Mouse (Mus musculus) hindbrain, embryonic 15.5 days (tissue): ENCODE results near the gene St3gal3. TPM values are rescaled to one million over a fixed set of nuclear protein-coding genes. Genes with fewer than 3 reads are reported as not detected.

Experiments
- ATAC-seq: fragments of 200-750 bp; cut with Nextera tagmentation; 2 replicates; pipeline ENCODE4 v1.8.0; 2017; ENCODE audit warnings: low read depth, moderate number of reproducible peaks, moderate TSS enrichment; ENCODE audit not compliant: low FRiP score
- H3K27ac ChIP-seq: fragments of 300-500 bp; sonication (generic); replicated peaks from 2 replicates; pipeline ENCODE4 v1.5.1; 2015; ENCODE audit warnings: mild to moderate bottlenecking, inconsistent platforms
- H3K27me3 ChIP-seq: fragments of 300-500 bp; sonication (generic); 2 replicates; pipeline ENCODE4 v1.6.1; 2015; ENCODE audit warnings: control low read depth, inconsistent platforms
- H3K36me3 ChIP-seq: fragments of 300-500 bp; sonication (generic); 2 replicates; pipeline ENCODE4 v1.6.1; 2015; ENCODE audit warnings: control low read depth, inconsistent platforms
- H3K4me1 ChIP-seq: fragments of 300-500 bp; sonication (generic); replicated peaks from 2 replicates; pipeline ENCODE4 v1.6.1; 2015; ENCODE audit warnings: control low read depth, inconsistent platforms
- H3K4me2 ChIP-seq: fragments of 300-500 bp; sonication (generic); 2 replicates; pipeline ENCODE4 v1.6.1; 2015; ENCODE audit warnings: moderate library complexity, mild to moderate bottlenecking, inconsistent platforms
- H3K4me3 ChIP-seq: fragments of 300-500 bp; sonication (generic); 2 replicates; pipeline ENCODE4 v1.5.1; 2015; ENCODE audit warnings: mild to moderate bottlenecking, inconsistent platforms
- H3K9ac ChIP-seq: fragments of 300-500 bp; sonication (generic); 2 replicates; pipeline ENCODE4 v1.6.1; 2015; ENCODE audit warnings: inconsistent platforms
- H3K9me3 ChIP-seq: fragments of 300-500 bp; sonication (generic); 2 replicates; pipeline ENCODE4 v1.6.1; 2016; ENCODE audit warnings: control low read depth, inconsistent platforms
- WGBS: fragments of 180-500 bp; shearing (Covaris S2); methylation state at CpG from one replicate; pipeline ENCODE4 v1.1.7; 2015; 5-methylcytosine and 5-hydroxymethylcytosine counted together
- polyA plus RNA-seq: library from polyadenylated mRNA; unstranded; fragments of >200 nt; fragmentation: Nextera tagmentation; extraction: Ambion mirVana; gene quantifications from 2 replicates; pipeline ENCODE4 v1.2.1, GENCODE M21; 2015

The St3gal3 gene
- polyA plus RNA-seq, 1 experiment from 2014 or later: 15.0 TPM

DNA sequence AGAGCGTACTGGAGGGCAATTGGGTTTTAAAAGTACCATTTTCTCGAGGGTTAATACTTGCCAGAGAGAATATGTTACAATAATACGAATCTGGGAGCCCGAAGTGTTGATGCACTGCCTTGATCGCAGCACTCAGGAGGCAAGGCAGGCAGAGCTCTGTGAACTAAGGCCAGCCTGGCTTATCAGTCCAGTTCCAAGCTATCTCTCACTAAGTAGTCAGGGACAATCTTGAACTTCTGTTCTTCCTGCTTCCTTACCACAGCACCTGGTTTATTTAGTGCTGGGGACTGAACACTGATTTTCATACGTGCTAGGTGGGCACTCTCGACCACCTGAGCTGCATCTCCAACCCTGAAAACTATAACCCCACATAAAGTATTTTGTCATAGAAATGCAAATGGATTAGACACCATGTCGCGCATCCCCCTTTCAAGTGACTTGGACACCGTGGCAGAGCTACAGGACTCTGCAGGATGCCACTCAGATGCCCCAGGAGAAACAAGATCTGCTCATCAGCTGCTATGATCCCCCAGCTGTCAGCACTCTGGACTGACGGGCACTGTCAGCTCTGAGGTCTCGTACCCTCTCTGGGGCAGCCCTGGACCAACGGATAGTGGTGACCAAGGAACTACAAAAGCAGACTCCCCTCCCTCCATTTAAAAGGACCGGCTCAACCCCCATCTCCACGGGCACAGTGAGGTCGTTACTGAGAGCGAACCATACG lies 52.9 kb downstream of the St3gal3 start:
- ATAC-seq: no peak
- H3K4me3 ChIP-seq: no peak overlapping the region
- H3K36me3 ChIP-seq: no peaks in the 10 kb centered on the region
- H3K27me3 ChIP-seq: no peaks in the 10 kb centered on the region
- H3K4me2 ChIP-seq: no peak overlapping the region
- no peaks in the 10 kb centered on the region for H3K9me3 ChIP-seq
- no peak overlapping the region for H3K9ac ChIP-seq
- 83% methylated on average over 18 of the region's 18 CpGs for WGBS
- H3K4me1 ChIP-seq: peaks cover 4% of the 10 kb centered on the region
- H3K27ac ChIP-seq: no peak overlapping the region

DNA sequence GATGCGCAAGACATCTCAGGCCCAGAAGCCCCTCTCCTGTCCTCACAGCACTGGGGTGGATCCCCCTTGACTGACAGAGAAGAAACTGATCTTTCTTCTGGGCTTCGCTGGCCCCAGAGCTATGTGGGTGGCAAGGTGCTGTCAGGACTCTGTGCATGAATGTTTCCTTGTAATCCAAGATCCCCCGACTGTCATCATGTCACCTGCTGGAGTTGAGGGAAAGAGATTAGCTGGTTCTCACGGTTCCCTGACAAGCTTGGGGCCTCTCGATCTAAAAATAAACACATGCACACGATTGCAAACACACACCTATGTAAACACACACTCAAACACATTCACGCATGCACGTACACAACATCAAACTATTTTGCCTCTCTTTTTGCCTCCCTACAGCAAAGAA lies 54.2 kb downstream of the St3gal3 start:
- no peaks in the 10 kb centered on the region for H3K9me3 ChIP-seq
- H3K36me3 ChIP-seq: no peaks in the 10 kb centered on the region
- H3K27ac ChIP-seq: no peak overlapping the region
- H3K4me2 ChIP-seq: no peak overlapping the region
- H3K4me3 ChIP-seq: no peak overlapping the region
- ATAC-seq: no peak
- peaks cover 4% of the 10 kb centered on the region for H3K4me1 ChIP-seq
- no peaks in the 10 kb centered on the region for H3K27me3 ChIP-seq
- 86% methylated on average over 8 of the region's 8 CpGs for WGBS
- H3K9ac ChIP-seq: no peak overlapping the region

DNA sequence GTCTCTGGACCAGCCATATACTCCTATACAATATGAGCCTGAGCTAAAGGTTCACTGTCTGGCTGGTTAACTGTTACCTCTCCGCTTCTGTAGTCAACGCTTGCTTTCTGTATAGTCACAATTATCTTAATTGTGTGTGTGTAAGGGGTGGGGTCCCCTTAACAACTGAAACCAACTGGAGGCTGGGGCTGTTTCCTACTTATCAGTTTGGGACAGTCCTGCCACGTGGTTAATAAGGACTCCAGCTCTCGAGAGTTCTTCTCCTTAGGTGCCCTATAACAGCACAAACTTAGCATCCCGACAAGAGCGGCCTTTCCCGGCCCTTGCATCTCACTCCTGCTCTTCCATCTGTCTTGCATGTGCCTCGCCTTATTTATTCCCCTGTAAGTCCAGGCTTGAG lies 55.5 kb downstream of the St3gal3 start:
- Histone ChIP-seq H3K27me3 (no peaks in the 10 kb centered on the region), H3K27ac (no peak overlapping the region), H3K4me1 (peaks cover 4% of the 10 kb centered on the region), H3K4me3 (no peak overlapping the region), H3K4me2 (no peak overlapping the region), H3K9me3 (no peaks in the 10 kb centered on the region), H3K9ac (no peak overlapping the region), H3K36me3 (no peaks in the 10 kb centered on the region)
- ATAC-seq: no peak
- 87% methylated on average over 8 of the region's 8 CpGs for WGBS

DNA sequence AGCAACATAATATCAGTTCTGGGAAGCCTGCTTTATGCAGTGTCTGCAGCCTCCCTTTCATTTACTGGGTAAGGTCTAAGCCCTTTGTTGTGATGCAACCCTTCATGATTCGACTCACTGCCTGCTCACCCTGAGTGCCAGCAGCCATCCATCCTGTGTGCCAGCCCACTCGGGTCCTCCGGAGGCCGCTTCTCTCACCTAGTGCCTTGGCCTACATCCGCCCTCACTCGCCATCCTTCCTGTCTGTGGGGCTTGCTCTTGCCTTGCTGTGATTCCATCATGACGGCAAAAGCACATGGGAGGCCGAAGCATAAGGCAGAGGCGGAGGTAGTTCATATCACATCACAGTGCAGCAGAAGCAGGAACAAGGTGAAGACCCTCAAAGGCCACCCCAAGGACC lies 56.1 kb downstream of the St3gal3 start:
- no peak overlapping the region for H3K4me3 ChIP-seq
- H3K36me3 ChIP-seq: no peaks in the 10 kb centered on the region
- WGBS: 81% methylated on average over 9 of the region's 9 CpGs
- H3K4me2 ChIP-seq: no peak overlapping the region
- no peak for ATAC-seq
- no peaks in the 10 kb centered on the region for H3K27me3 ChIP-seq
- no peaks in the 10 kb centered on the region for H3K9me3 ChIP-seq
- peaks cover 4% of the 10 kb centered on the region for H3K4me1 ChIP-seq
- H3K27ac ChIP-seq: no peak overlapping the region
- no peak overlapping the region for H3K9ac ChIP-seq

DNA sequence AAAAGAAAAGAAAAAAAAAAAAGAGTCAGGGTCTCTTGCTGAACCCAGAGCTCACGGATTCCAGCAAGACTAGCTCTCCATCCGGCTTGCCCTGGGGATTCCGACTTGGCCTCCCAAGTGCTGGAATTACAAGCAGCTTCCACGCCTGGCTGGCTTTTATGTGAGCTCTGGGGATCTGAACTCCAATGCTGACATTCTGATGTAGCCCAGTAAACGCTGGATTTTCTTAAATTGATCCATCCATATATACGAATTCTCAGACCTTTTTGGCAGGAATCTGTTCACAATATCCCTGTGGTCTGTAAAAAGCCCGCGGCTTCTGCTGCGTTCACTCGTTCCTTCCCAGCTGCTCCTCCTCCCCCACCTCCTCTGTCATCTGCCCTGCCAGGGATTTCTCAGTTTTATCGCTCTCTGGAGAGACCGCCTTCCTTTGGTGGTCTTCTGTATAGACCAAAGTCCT lies 57.4 kb downstream of the St3gal3 start:
- no peak for ATAC-seq

DNA sequence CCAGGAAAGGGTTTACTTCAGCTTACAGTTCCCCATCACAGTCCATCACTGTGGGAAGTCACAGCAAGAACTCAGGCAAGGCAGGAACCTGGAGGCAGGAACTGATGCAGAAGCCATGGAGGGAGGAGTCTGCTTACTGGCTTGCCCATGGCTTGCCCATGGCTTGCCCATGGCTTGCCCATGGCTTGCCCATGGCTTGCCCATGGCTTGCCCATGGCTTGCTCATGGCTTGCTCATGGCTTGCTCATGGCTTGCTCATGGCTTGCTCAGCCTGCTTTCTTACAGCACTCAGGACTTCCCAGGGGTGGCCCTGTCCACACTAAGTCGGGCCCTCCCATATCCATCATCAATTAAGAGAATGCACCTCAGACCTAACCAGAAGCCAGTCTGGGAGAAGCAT lies 58.1 kb downstream of the St3gal3 start:
- 93% methylated on average over 1 of the region's 1 CpGs for WGBS

More for the DNA sequence above, 57.4 kb downstream of the St3gal3 start:
- Histone ChIP-seq H3K4me3 (no peak overlapping the region), H3K9ac (no peak overlapping the region), H3K9me3 (no peaks in the 10 kb centered on the region), H3K4me1 (no peaks in the 10 kb centered on the region), H3K27me3 (no peaks in the 10 kb centered on the region), H3K4me2 (no peak overlapping the region), H3K36me3 (no peaks in the 10 kb centered on the region), H3K27ac (no peak overlapping the region)
- WGBS: 50% methylated on average over 12 of the region's 12 CpGs

DNA sequence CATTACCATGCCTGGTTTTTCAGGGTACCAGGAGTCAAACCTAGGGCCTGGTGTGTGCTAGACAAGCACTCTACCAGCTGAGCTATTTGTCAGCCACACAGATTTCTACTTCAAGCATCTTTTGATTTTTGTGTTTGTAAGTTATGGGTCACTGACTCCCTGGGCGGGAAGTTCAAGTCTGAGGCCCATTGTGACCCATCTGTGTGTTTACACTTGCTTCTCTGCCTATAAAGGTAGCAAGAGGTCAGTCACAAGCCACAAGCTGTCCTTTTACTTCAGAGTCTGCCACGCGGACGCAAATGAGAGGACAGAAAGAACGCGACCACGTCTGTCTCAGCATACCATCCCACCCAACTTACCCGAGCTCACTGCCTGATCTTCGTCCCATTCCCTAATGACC lies 59.4 kb downstream of the St3gal3 start:
- 71% methylated on average over 9 of the region's 9 CpGs for WGBS
- Histone ChIP-seq H3K9ac (no peak overlapping the region), H3K27me3 (no peaks in the 10 kb centered on the region), H3K36me3 (no peaks in the 10 kb centered on the region), H3K4me1 (no peaks in the 10 kb centered on the region), H3K4me2 (no peak overlapping the region), H3K9me3 (no peaks in the 10 kb centered on the region), H3K27ac (no peak overlapping the region), H3K4me3 (no peak overlapping the region)
- ATAC-seq: no peak

More for the DNA sequence above, 58.1 kb downstream of the St3gal3 start:
- no peaks in the 10 kb centered on the region for H3K4me1 ChIP-seq
- no peaks in the 10 kb centered on the region for H3K36me3 ChIP-seq
- no peak for ATAC-seq
- H3K9ac ChIP-seq: no peak overlapping the region
- no peak overlapping the region for H3K4me2 ChIP-seq
- H3K27me3 ChIP-seq: no peaks in the 10 kb centered on the region
- no peak overlapping the region for H3K27ac ChIP-seq
- H3K4me3 ChIP-seq: no peak overlapping the region
- no peaks in the 10 kb centered on the region for H3K9me3 ChIP-seq

DNA sequence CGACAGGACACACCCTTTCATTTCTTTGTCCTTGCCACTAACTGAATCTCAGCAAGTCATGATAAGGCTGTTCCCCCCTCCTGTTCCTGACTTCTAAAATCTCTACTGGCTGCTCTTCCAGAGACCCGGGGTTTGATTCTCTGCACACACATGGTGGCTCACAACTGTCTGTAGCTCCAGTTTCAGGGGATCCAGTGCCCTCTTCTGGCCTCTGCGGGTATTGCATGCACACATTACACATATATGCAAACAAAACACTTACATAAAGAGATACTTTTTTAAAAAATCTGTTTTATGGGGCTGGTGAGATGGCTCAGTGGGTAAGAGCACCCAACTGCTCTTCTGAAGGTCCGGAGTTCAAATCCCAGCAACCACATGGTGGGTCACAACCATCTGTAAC lies 60.5 kb downstream of the St3gal3 start:
- Histone ChIP-seq H3K4me3 (no peak overlapping the region), H3K27me3 (no peaks in the 10 kb centered on the region), H3K4me1 (no peaks in the 10 kb centered on the region), H3K36me3 (no peaks in the 10 kb centered on the region), H3K9ac (no peak overlapping the region), H3K9me3 (no peaks in the 10 kb centered on the region), H3K4me2 (no peak overlapping the region), H3K27ac (no peak overlapping the region)
- ATAC-seq: no peak
- WGBS: 98% methylated on average over 4 of the region's 4 CpGs

DNA sequence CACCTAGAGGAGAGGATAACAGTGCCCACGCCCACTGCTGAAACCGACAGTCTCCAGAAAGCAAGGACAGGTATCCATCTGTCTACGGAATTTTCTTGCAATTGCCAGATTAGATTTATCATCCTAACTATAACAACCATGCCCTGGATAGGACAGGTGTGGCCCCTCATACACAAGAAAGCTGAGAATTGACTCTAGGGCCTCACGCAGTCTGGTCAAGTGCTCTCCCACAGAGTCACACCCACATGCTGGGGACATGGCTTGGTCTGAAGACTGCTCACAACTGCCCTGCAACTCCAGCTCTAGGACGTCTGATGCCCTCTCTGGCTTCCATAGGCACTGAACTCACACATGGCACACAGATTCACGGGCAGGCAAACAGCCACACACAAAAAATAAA lies 61.6 kb downstream of the St3gal3 start:
- no peaks in the 10 kb centered on the region for H3K4me1 ChIP-seq
- H3K27ac ChIP-seq: no peak overlapping the region
- H3K4me3 ChIP-seq: no peak overlapping the region
- ATAC-seq: no peak
- no peaks in the 10 kb centered on the region for H3K27me3 ChIP-seq
- H3K4me2 ChIP-seq: no peak overlapping the region
- 88% methylated on average over 6 of the region's 6 CpGs for WGBS
- no peaks in the 10 kb centered on the region for H3K9me3 ChIP-seq
- H3K9ac ChIP-seq: no peak overlapping the region
- no peaks in the 10 kb centered on the region for H3K36me3 ChIP-seq

DNA sequence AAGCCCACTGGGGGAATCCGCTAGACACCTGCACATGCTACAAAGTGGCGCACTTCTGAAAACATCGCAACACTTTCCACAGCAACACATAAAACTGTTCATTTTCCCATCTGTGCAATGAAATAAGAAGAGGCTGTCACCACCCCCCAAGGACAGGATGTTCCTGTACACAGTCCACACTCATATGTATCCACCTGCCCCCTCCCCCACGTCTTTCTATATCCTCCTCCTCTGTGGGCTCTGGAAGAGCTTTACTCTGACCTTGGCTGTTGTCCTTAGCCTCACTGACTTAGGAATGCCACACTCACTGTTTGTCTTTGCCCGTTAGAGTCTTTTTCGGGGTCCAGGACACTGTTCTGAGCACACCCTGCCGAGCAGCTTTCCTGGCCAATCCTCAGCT lies 62.8 kb downstream of the St3gal3 start:
- Histone ChIP-seq H3K9me3 (no peaks in the 10 kb centered on the region), H3K27me3 (no peaks in the 10 kb centered on the region), H3K4me3 (no peak overlapping the region), H3K27ac (no peak overlapping the region), H3K36me3 (no peaks in the 10 kb centered on the region), H3K4me2 (no peak overlapping the region), H3K9ac (no peak overlapping the region), H3K4me1 (no peaks in the 10 kb centered on the region)
- ATAC-seq: no peak
- 73% methylated on average over 7 of the region's 7 CpGs for WGBS

DNA sequence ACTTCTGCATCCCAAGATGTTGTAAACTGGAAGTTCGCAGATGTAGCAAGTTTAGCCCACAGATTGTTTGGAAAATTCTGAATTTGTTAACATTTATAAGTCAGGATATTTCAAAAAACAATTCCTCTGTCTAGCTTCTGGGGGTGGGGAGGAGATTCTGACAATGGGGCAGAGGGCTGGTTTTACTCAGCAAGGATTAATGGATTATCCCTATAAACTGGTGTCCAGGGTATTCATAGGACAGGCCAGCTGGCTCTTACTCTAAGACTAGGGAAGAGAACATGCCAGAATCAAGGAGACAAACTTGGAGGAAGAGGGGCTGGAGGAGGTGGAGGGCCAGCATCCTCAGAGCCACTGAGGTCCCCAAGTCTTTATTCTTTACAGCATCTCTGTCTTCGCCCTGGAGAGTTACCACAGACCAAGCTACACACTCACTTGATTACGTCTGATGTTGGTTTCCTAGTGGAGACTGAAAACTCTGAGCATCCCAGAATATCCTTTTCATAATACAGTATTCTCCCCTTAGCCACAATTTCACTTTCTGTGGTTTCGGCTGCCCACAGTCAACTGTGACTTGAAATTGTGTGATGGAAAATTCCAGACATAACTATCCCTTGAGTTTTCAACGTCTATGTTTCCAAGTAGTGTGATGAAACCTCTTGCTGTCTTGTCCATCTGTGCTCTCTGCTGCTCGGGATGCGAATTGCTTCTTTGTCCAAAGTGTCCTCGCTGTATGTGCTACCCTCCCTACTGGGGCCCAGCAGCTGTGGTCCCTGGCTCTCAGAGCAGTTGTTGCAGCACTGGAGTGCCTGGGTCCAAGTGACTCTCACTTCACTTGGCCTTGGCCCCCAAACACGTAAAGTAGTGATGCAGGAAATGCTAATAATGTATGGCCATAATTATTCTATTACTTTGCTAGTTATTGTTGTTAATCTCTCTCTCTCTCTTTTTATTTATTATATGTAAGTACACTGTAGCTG lies 64.2 kb downstream of the St3gal3 start:
- Histone ChIP-seq H3K9ac (no peak overlapping the region), H3K9me3 (no peaks in the 10 kb centered on the region), H3K4me3 (no peak overlapping the region), H3K4me2 (no peak overlapping the region), H3K27me3 (no peaks in the 10 kb centered on the region), H3K27ac (no peak overlapping the region), H3K4me1 (no peaks in the 10 kb centered on the region), H3K36me3 (no peaks in the 10 kb centered on the region)
- ATAC-seq: no peak
- 92% methylated on average over 9 of the region's 9 CpGs for WGBS

DNA sequence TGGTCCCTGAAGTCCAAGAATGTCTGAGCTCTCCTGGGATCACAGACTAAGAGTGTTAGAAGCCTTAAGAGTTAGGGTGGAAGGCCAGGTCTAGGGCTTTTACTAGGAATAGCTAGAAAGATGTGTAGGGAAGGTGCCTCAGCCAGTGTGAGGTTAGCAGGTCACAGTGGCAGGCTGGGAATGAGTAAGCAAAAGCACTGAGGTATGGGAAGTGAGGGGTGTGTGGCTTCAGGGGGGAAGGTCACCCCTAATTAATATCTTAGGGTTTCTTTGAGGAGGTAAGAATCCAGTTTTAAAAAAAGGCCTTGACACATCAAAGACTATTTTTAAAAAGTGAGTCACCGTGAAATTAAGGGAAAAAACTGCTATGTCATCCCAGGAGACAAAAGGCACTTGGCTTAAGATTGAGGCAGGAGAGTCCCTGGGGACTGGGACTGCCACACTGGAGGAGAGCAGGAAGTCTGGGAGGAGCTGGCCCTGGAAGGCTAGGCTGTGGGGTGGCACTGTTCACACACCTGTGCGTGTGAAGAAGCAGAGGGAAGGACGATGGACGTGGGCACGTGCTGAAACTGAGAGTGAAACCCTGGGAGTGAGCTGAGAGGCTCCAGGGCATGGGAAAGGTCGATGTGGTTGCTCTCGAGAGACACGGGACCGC lies 72.8 kb downstream of the St3gal3 start:
- Histone ChIP-seq H3K36me3 (no peaks in the 10 kb centered on the region), H3K27ac (no peak overlapping the region), H3K9ac (no peak overlapping the region), H3K4me3 (no peak overlapping the region), H3K9me3 (no peaks in the 10 kb centered on the region), H3K4me2 (no peak overlapping the region), H3K27me3 (no peaks in the 10 kb centered on the region), H3K4me1 (peaks cover 10% of the 10 kb centered on the region)
- ATAC-seq: no peak
- WGBS: 62% methylated on average over 9 of the region's 9 CpGs
